Mouse (Mus musculus) layer of hippocampus, adult 18-20 months (tissue): ENCODE results near the gene Usp3. TPM values are rescaled to one million over a fixed set of nuclear protein-coding genes. Genes with fewer than 3 reads are reported as not detected.
A peak's percentile ranks its signal among the peaks of the same experiment; 100 is the strongest.

ENCODE experiments used
- DNase-seq, 2 experiments: peaks; one replicate each; pipeline ENCODE4 v3.0.0; 2022; ENCODE audit warnings: low spot score in 2 of 2
- total RNA-seq, 2 experiments: library from RNA; stranded (reverse); gene quantifications; 2 replicates each; pipeline ENCODE4 v1.2.3; 2021

Gene Usp3
- total RNA-seq, 2 experiments from 2014 or later: 38.7 to 42.0 TPM

DNA sequence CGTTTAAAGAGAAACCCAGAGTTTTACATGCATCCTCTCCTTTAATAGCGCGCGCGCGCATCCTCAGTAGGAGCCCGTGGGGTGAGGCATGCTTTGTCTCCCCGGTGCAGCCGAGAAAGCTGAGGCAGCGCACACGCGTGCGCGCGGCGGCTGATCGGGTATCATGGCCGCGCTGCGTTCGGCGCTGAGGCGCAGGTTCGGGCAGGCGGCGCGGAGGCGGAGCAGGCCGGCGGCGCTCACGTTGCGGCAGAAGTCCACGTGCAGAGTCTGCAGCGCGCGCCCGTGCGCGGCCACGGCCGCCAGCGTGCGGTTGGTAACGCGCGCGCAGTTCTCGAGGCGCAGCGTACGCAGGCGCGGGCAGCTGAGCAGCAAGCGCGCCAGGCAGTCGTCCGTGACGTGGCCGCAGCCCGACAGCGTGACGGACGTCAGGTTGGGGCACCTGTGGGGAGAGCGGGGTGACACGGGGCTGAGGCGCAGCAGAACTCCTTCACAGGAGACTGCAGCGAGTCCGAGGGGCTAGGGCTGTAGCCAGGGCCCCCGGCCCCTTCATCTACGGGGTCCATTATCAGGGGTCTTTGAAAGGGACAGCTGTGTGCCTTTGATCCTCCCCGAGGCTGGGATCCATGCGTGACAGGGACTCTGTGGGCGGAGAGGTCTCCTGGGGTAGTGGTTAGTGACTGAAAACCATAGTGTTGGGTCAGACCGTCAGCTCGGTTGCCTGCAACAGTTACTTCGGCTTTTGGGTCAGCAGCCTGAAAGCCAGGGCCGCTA, 81.2 kb downstream of the Usp3 start:
- peak; percentile 97 for DNase-seq

DNA sequence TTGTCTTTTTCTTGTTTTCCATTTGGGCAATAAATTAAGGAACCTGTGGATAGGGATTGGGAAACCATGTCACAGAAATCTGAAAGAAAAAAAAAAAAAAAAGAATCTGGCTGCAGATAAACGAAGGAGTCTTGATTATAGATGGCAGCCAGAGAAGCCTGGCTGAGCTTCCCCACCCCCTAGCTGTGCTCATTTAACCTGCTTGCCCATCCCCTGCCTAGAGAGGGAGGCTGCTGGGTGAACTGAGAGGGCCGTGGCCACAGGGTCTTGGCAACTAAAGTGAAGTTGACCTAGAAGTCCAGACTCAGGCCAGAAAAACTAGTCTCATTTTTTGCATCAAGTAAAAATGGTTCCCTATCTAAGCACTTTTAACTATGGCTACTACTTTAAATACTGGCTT, 82.0 kb downstream of the Usp3 start:
- no peak for DNase-seq

DNA sequence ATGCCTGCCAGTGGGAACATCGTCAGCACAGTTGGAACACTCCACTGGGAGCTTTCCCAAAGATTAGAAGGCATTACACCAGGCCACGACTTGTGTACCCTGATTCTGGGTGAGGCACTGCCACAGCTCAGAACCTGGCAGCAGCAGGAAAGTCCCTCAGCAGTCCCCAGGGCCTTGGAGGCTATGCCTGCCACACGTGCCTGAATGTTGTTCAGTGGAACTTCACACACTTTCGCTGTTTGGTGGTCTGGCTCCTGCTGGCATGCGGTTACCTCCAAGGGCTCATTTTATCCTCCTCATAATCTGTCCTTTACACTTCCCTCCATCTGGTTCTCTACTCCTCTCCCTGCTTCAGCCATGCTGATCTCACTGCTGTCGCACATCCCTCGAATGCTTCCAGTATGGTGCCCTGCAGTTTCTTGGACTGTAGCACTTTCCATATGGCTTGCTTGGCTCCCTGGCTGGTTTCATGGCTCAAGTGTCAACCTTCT, 82.5 kb downstream of the Usp3 start:
- DNase-seq: no peak

DNA sequence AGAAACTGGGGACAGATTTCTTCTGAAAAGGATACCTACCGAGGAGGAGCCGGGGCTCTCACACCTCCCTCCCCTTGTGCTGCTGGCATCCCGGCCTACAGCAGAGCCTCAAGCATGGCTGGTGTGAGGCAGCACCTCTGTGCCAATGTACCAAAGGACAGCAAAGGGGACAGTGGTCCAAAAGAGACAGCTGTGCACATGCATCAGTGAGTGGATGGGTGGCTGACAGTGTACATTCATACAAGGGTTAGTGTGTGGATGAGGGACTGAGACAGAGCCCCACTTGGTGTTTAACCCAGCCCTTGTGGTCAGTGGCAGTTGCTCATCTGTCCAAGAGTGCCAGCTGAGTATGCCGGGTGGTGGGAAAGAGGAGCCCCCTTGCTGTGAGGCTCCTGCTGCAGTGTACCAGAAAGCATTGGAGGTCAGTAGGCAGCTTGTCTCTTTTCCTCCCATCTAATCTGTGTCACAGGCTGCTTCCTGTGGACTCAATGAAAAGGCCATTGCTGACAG, 84.0 kb downstream of the Usp3 start:
- no peak for DNase-seq

DNA sequence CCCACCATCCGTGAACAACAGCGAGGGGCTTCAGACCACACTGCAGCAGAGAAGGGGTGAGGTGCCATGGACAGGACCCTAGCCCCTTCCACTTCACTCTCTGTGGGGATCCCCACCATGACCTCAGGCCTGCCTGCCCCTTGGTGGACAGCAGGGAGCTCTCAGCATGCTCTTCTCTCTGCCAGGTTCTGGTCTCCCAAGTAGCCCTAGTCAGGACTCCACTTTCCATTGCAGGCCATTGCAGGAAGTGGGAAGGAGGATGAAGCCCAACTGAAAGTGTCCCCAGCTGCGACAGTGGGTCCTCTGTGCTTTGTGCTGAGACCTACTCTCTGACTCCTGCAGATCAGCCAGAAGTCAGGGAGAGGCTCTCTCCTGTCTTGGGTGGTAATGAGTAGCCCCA, 85.3 kb downstream of the Usp3 start:
- no peak for DNase-seq

DNA sequence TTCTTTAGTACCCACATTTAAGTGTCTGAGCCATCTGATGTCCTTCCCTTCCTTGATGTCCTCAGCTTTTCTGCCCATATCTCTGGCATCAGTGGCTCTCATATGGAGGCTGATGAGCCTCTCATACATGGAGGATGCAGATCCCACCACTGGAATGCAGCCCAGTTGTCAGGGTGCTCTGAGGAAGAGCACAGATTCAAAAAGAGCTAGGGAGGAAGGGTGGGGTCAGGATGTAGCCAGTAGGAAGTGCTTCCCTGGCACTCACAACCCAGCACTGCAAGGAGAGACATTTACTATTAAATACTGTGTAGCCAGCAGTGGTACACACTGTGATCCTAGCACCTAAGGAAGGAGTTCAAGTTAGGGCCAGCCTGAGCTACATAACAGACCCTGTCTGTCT, 86.5 kb downstream of the Usp3 start:
- no peak for DNase-seq

DNA sequence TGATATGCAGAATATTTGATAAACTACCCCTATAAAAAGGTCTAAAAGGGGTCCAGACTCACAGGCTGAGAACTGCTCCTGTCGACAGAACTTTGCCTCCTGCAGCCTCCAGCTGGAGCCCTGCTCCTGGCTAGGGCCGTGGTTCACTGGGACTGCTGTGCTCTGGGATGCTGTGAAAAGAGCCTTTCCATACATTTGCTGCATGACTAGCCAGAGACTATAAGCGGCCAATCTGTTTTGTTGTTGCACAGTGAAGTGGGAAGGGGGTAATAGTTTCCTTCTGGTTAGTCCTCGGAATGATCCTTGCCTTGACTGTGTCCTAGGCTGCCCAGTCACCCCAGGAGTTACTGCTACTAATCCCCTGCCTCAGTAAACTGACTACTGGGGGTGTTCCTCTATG, 86.9 kb downstream of the Usp3 start:
- no peak for DNase-seq

DNA sequence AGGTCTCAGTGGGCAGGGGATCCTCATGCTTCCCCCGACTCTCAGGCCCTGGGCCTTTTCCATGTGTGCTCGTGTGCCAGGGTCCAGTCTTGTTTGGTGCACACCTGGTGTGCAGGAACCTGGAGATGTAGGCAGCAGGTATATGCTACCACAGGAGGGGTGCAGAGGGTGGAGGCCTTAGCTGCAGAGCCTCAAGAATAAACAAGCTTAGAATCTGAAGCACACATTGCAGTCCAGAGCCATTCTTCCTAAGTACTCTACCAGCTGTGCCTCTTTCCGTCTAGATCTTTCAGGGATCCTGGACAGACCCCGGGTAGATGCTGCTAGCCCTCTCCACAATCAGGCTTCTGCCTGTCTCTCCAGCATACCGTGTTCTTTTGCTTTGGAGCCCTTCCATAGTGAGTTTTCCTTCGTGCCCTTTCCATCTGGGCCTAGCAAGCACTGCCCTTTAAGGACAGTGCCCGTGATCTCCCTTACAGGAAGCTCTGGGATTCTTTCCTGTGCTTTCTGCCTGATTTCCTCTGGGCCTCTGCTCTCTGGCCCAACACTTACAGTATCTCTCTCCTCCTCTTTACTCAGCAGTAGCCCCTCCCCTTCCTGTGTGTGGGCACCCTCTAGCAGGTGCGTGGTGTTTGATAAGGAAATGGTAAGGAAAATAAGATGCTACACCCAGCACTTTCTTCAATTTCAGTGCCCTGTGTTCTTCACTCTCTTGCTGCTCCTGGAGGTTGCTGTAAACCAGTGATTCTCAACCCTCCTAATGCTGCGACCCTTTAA, 87.6 kb downstream of the Usp3 start:
- DNase-seq: no peak

DNA sequence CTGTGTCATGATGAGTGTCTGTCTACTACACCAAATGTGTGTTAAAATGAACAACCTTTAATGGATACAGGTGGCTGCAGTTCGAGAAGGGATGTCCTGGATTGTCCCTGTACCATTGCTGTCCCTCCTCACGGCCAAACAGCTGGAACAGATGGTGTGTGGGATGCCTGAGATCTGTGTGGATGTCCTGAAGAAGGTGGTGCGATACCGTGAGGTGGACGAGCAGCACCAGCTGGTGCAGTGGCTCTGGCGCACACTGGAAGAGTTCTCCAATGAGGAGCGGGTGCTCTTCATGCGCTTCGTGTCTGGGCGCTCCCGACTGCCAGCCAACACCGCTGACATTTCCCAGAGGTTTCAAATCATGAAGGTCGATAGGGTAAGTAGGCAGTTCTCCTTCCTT, 88.4 kb downstream of the Usp3 start:
- peak in 1 of 2 experiments; percentile 36 for DNase-seq

DNA sequence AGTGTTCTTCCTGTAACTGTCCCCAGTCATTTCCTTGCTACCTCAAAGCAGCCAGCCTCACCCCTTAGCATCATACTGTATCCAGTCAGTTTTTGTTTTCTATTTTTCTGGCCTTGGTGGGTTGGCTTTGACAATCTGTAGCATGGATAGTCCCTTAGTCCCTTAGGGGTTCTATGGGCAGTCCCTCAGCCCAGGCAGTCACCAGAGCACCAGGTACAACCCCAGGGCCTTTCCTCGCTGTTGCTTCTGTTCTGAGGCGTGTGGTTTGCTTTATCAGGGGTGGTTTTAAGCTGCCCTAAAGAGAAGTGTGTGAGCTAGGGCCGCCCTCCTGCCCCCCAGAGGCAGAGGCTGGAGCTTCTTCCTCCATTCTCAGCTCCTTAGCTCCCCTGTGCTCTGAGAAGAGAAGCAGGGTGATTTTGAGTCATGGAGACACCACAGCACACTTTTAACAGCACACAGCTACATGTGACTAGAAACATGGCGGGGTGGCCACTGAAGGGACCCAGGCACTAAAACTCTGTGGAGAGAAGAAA, 89.0 kb downstream of the Usp3 start:
- no peak for DNase-seq

DNA sequence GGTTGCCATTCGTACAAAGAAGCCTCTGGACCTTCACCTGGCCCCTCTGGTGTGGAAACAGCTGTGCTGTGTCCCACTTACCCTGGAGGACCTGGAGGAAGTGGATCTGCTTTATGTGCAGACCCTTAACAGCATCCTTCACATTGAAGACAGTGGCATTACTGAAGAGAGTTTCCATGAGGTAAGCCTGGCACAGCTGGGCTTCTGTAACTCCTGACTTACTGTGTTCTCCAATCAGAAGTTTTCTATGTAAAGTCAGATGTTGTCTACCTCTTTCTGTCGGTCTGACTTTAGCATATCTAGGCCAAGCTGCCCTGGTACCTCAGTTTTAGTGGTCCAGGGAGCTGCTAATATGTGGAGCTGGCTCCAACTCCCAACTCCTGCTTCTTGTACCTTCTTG, 91.7 kb downstream of the Usp3 start:
- no peak for DNase-seq

DNA sequence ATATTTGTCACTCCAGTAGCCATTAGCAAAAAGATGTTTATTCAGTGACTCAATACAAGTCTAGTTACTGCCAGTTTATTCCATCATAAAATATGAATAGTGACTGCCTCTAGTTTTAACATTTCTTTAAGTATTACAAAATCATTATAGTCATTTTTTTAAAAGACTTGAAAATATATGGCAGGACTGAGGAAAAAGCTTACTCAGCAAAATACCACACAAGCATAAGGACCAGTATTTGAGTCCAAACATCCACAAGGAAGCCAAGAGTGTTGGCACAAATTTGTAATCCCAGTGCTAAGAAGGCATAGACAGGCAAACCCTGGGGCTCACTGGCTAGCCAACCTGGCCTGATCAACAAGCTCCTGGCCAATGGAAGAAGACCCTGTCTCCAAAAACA, 99.0 kb downstream of the Usp3 start:
- no peak for DNase-seq

DNA sequence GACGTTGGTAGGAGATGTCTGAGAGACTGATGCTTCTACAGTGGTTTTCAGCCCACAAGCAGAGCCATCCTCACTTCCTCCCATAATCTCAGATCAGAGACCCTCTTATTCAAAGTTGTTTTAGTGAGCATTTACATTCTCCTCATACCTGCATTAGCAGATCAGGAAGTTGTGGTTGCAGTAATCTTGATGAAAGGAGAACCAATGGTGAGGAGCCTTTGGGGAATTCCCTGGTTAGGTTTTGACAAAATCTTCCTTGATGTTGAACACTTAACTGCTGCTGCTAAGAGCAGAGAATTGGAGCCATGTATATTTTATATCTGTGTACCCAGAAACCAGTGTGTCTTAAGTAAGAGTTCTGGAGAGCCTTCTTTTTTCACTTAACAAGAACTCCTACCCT, 100.6 kb downstream of the Usp3 start:
- DNase-seq: no peak

DNA sequence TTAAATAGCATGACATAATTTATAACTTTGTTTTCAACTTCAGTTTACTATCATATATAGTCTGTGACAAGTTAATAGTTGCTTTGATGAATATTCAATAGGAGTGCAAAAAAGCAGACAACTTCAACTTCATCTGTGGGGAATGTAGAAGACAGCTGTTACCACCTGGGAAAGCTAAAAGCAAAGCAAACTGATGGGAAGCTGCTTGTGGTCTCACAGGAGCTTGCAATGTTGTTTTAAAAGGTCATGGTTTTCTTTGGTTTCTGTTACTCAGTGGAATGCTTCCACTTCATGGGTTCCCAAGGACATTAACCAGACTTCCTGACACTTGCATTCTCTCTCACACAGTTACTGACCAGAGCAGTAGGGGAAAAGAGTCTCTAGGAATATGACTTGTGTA, 104.2 kb downstream of the Usp3 start:
- no peak for DNase-seq

DNA sequence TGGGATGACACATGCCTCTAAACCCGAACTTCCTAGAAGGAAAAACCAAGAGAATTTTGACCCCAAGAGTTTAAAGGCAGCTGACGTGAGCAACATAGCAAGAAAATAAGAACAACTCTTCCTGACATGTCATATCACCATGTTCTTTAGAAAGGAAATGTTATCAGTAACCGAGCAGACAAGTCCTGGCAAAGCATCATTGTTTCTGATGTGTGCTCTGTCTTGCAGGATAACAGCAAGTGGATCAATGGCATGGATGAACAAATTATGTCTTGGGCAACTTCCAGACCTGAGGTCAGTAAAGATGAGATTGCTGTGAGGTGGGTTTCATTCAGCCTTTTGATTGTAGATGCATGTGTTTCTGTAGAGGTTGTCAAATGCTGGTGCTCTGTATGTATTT, 109.5 kb downstream of the Usp3 start:
- DNase-seq: no peak

DNA sequence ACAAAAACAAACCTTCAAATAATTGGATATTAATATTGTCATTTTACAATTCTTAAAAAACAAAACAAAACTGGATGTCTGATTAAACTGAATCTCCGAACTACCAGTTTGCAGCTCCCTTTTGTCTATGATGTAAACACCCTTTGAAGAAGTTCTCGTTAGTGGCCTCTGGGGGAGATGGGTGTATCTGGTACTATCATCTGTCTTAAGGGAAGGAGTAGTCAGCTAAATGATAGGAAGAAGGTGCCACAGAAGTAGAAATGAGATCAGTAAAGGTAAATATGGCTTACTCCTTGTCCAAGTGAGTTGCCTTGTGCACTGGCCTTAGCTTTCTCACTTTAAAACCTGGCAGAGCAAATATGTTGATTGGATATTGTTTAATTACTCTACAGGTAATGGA, 115.2 kb downstream of the Usp3 start:
- DNase-seq: no peak

DNA sequence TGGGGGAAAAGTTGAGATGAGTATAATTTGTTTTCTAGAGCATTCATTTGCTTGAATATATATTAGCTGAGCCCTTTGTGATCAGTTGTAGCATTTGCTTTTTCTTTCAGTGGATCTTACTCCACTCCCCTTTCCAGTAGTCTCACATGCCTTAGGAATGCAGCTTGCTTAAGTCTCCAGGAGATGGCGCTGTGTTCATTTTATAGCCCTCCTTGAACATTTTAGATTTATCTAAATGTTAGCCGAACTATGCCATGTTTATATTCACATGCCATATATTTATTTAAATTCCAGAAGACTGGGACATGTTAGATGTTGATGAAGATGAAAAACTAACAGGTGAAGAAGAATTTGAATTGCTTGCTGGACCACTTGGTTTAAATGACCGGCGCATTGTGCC, 127.9 kb downstream of the Usp3 start:
- no peak for DNase-seq

Other genes with a start within 250 kb of the Usp3 start
- gene Herc1, start 242.7 kb downstream of the Usp3 start, total RNA-seq: 100 to 1,000 TPM; 100 to 109 TPM
- under 1 TPM; 0.20 to 0.30 TPM for gene Fbxl22, start 78.5 kb downstream of the Usp3 start, total RNA-seq
- gene Car12, start 120.5 kb upstream of the Usp3 start, total RNA-seq: 10 to 100 TPM; 45.8 to 55.2 TPM
- gene Aph1b, start 202.3 kb upstream of the Usp3 start, total RNA-seq: 10 to 100 TPM; 32.0 to 34.5 TPM
- gene Gm10647, start 203.9 kb upstream of the Usp3 start, total RNA-seq: under 1 TPM; 0.36 to 0.59 TPM
- gene Aph1c, start 241.6 kb upstream of the Usp3 start, total RNA-seq: 10 to 100 TPM in 1 of 2 experiments, 1 to 10 TPM in 1; 9.0 to 10.6 TPM